Mouse (Mus musculus): ENCODE measurements around the gene Slc25a21.

Slc25a21 gene

GRCm38 (mm10) chr12:56691001-56691400 is 506.3 kb downstream of the Slc25a21 start:
- no peak for DNase-seq (ENCODE audit: low read depth, low spot score)

- DNase-seq (ENCODE audit: low read depth, low spot score) = no peak
Measured at GRCm38 (mm10) chr12:56690366-56690765, 506.9 kb downstream of the Slc25a21 start.

GRCm38 (mm10) chr12:56689736-56690135 is 507.5 kb downstream of the Slc25a21 start:
- DNase-seq (ENCODE audit: low read depth, low spot score) = no peak

GRCm38 (mm10) chr12:56689331-56689730 is 507.9 kb downstream of the Slc25a21 start:
- no peak for DNase-seq (ENCODE audit: low read depth, low spot score)

- no peak for DNase-seq (ENCODE audit: low read depth, low spot score)
Measured at GRCm38 (mm10) chr12:56688920-56689319, 508.4 kb downstream of the Slc25a21 start.

GRCm38 (mm10) chr12:56688482-56688840 is 508.8 kb downstream of the Slc25a21 start:
- no peak for DNase-seq (ENCODE audit: low read depth, low spot score)

- no peak for DNase-seq (ENCODE audit: low read depth, low spot score)
Measured at GRCm38 (mm10) chr12:56687640-56688481, 509.4 kb downstream of the Slc25a21 start.

- DNase-seq (ENCODE audit: low read depth, low spot score) = no peak
Measured at GRCm38 (mm10) chr12:56681096-56681811, 516.0 kb downstream of the Slc25a21 start.

GRCm38 (mm10) chr12:56677620-56678019 is 519.7 kb downstream of the Slc25a21 start:
- DNase-seq (ENCODE audit: low read depth, low spot score) = no peak

- no peak for DNase-seq (ENCODE audit: low read depth, low spot score)
Measured at GRCm38 (mm10) chr12:56674726-56675125, 522.5 kb downstream of the Slc25a21 start.

GRCm38 (mm10) chr12:56670795-56671194 is 526.5 kb downstream of the Slc25a21 start:
- no peak for DNase-seq (ENCODE audit: low read depth, low spot score)

GRCm38 (mm10) chr12:56669451-56670122 is 527.7 kb downstream of the Slc25a21 start:
- no peak for DNase-seq (ENCODE audit: low read depth, low spot score)
